Mouse (Mus musculus) WW6 (cell line): ENCODE data around the gene Gna11.
A peak's percentile ranks its signal among the peaks of the same experiment; 100 is the strongest.

ENCODE experiments used
- DNase-seq: peaks from one replicate; pipeline ENCODE4 v3.0.0-alpha.2; 2013; ENCODE audit warnings: low read depth, low spot score

Gna11 gene

GRCm38 (mm10) chr10:81485479-81486018 lies 59.4 kb downstream of the Gna11 start:
- no peak for DNase-seq

- DNase-seq = no peak
Observed at GRCm38 (mm10) chr10:81485060-81485449, 59.9 kb downstream of the Gna11 start.

- no peak for DNase-seq
Observed at GRCm38 (mm10) chr10:81484441-81485059, 60.4 kb downstream of the Gna11 start.

GRCm38 (mm10) chr10:81483983-81484382 lies 61.0 kb downstream of the Gna11 start:
- peak; percentile 79 for DNase-seq

GRCm38 (mm10) chr10:81482533-81482889 lies 62.5 kb downstream of the Gna11 start, which contains the start of gene Celf5:
Gene Celf5 (minus strand): TSS chr10:81482709.
- no peak for DNase-seq

- no peak for DNase-seq
Observed at GRCm38 (mm10) chr10:81481605-81482532, 63.1 kb downstream of the Gna11 start.
